Mouse (Mus musculus): Measurements from ENCODE around the gene Plekhb1.

Plekhb1 gene

DNA sequence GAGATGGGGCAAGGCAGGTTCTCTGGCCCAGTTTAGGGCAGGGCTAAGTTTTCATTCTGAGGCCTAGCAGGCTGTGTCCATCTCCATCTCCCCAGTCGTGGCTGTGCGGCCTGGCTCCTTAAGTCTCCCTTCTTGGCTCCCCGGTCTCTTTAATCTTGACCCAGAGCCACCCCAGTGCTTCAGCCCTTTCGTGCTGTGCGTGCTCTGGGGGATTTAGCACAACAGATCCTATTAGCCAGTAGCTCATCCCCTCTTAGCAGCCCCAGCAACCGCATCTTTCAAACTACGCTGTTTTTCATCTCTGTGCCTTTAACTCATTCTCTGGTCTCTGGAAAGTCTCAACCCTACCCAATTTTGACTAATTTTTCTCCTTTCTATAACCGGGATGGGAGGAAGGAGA, at the start of gene Plekhb1:
Gene Plekhb1 (minus strand): TSS at position 184 of the 400 bp plus-strand sequence.
- DNase-seq, result no peak

DNA sequence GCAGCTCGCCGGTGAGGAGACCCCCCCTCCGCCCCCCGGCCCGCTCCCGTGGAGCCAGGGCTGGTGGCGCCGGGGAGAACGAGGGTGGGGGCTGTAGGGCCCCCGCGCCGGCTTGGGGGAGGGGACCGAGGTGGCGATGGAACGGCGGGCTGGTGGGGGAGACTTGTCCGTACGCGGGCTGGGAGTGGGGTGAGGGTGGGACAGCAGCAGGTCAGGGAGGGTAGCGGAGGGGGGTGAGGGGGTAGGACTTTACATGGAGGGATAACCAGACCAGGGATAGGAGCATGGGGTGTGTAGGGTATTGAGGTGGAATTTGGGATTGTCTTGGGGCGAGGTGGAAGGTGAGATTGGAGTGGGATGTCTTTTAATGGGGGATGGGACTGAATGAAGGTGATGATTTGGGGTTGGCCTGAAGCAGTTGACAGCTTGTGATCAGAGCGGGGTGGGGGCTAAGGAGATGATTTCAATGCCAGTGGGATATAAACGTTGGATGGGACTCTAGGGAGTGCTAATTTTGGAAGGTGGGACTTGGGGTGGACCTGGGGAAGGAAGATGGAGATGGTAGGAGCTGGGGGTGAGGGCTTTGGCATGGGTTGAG, 44.8 kb upstream of the Plekhb1 start:
- DNase-seq, result no peak

GRCm38 (mm10) chr7:100706143-100706841, 44.1 kb upstream of the Plekhb1 start, which contains the start of gene Fam168a:
TSS of gene Fam168a (plus strand) at chr7:100706635.
- DNase-seq, result peak; percentile 97

- DNase-seq, result no peak
Measured at GRCm38 (mm10) chr7:100699771-100700770, 37.9 kb upstream of the Plekhb1 start.

GRCm38 (mm10) chr7:100693199-100693598, 31.0 kb upstream of the Plekhb1 start:
- no peak for DNase-seq

GRCm38 (mm10) chr7:100688471-100688870, 26.3 kb upstream of the Plekhb1 start:
- DNase-seq, result no peak

GRCm38 (mm10) chr7:100685061-100686030, 23.1 kb upstream of the Plekhb1 start:
- peak; percentile 67 for DNase-seq

GRCm38 (mm10) chr7:100684538-100684937, 22.3 kb upstream of the Plekhb1 start:
- DNase-seq, result peak; percentile 47

DNA sequence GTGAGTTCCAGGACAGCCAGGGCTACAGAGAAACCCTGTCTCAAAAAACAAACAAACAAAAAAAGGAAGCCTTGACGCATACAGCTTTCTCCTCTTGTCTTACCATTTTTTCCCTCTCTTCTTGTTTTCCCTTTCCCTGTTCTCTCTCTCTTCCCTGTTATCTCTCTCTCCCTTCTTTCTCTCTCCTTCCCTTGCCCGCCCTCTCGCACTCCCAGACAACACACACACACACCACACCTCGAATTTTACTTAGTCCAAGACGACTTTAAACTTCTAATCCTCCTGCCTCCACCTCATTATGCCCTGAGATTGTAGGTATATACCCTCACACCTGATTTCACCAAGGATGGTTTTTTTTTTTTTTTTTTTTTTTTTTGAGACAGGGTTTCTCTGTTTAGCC, 21.9 kb upstream of the Plekhb1 start:
- DNase-seq, result no peak

- DNase-seq, result no peak
Measured at GRCm38 (mm10) chr7:100683241-100683640, 21.0 kb upstream of the Plekhb1 start.

DNA sequence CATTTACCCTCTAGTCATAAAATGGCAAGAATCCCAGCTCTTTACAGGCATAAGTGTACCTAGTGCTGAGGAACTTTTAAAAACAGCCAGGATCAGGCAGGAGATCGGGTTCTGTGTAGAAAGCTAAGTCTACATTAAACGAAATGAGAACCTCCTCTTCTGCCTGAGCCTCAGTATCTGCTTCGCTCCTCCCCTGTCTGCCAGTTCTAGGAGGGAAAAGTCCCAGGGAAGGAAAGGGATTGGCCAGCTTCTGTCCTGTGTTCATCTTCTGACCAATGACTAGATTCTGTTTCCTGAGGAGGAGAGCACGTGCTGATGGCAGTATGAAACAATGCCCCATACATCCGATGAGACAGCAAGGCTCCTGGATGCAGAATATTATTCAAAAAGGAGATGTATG, 18.9 kb upstream of the Plekhb1 start:
- peak; percentile 35 for DNase-seq

- no peak for DNase-seq
Measured at GRCm38 (mm10) chr7:100678948-100679880, 17.0 kb upstream of the Plekhb1 start.

DNA sequence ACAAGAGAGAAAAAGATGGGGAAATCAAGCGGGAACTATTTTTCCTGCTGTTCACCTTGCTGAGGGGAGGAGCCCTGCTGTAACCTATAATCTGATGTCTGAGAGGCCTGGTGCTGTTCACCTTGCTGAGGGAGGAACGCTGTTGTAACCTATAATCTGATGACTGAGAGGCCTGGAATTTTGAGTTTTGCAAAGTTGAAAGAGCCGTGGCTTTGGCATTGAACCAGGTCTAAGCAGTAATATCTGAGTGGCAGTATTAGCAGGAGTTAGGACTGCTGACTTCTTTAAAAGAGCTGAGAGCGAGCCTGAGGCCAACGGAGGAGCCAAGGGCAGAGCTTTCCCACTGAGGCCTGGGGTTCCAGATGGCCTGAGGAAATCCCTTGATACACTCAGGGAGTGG, 15.8 kb upstream of the Plekhb1 start:
- DNase-seq, result no peak

DNA sequence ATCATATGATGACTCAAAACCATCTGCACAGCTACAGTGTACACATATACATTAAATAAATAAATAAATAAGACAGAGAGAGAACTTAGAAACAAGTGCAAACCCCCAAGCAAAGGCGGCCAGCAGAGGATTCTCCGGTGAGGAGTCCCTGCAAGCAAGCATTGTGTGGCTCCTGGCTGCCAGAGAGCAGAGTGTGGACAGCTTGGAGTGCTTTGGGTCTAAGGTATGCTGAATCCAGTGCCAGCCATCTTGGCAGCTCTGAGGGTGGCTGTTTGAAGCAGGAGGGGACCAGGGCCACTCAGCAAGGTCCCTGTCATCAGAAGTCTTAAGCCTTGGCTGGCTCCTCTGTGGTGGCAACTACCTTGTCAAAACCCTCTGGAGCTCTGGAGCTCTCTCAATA, 12.7 kb upstream of the Plekhb1 start:
- DNase-seq, result no peak

GRCm38 (mm10) chr7:100673452-100673851, 11.2 kb upstream of the Plekhb1 start:
- no peak for DNase-seq

DNA sequence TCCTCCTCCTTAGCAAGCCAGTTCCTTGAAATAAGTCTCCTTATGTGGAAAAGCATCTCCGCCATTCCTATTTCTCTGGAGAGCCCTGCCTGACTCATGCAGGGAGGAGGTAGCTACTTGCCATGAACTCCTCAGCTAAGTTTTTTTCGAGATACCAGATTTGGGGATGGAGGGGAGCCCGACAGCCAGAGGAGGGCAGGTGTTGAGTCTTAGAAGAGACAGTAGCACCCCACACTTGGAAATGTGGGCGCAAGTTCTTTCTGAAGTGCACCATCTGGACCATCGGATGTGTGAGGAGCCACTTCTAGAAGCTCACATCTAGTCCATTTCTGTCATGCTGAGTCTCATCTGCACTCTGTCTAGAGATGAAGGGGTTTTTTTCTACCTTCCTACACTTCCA, 8.4 kb upstream of the Plekhb1 start:
- peak; percentile 84 for DNase-seq

DNA sequence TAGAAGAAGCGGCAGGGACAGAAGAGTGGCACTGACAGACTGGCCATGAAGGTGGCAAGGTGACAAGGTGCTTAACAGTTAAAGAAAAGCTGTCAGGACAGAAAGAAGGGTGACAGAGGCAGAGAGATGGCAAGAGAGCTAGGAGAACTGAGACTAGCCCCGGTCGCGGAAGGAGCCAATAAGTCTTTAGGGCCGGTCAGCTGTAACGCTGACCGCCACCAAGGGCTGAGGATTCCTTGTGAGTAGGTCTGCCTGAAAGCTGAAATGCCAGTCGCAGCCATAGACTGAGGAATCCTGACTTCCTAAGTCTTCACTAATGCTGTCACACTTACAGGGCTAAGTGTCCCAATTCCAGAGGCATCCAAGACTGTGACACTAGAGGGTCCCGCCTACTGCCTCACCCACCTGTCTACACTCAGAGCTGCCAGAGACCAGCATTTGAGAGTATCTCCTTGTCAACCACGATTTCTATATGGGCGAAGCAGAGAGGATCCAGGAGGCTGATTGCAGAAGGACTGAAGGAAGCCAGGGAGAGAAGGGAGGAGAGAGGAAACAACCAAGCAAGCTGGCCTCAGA, 1.6 kb upstream of the Plekhb1 start:
- DNase-seq, result no peak

- DNase-seq, result peak; percentile 89
Measured at GRCm38 (mm10) chr7:100663190-100663589, 976 bp upstream of the Plekhb1 start.

- no peak for DNase-seq
Measured at GRCm38 (mm10) chr7:100661264-100661663, 950 bp downstream of the Plekhb1 start.

DNA sequence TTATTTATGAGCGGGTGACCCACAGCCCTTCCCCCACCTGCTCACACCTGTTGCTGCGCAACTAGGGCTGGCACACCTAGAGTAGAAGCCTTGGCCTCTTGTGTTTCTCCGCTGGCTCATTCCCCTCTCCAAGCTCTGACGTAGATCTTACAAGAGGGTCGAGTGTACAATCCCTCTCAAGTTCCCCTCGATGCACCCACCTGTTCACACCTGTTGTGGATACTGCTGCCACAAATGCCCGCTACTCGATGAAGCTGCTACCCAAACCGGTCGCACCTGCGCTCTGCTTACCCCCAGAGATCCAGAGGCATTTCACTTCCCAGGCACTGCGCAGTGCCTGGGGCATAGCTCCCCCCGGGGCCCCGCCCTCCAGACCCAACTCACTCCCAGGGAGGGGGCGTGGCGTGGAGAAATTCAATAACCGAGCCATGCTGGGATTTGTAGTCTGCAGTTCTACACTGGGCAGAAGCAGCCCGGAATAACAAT, 4.1 kb downstream of the Plekhb1 start:
- DNase-seq, result peak; percentile 51

All from right cerebral cortex, adult 18-20 months (tissue).